Mouse (Mus musculus) midbrain, embryonic 12.5 days (tissue): ENCODE results near the gene Cacna2d2. TPM values are rescaled to one million over a fixed set of nuclear protein-coding genes. Genes with fewer than 3 reads are reported as not detected.

ENCODE experiments used
- ATAC-seq: fragments of 200-750 bp; cut with Nextera tagmentation; 2 replicates; pipeline ENCODE4 v1.8.0; 2017; ENCODE audit warnings: low read depth, moderate TSS enrichment, moderate library complexity; ENCODE audit not compliant: low FRiP score
- H3K27ac ChIP-seq: fragments of 300-500 bp; sonication (generic); replicated peaks from 2 replicates; pipeline ENCODE4 v1.5.1; 2016; ENCODE audit warnings: mild to moderate bottlenecking
- H3K27me3 ChIP-seq: fragments of 300-500 bp; sonication (generic); 2 replicates; pipeline ENCODE4 v1.6.1; 2016; ENCODE audit warnings: mild to moderate bottlenecking
- H3K36me3 ChIP-seq: fragments of 300-500 bp; sonication (generic); 2 replicates; pipeline ENCODE4 v1.6.1; 2016
- H3K4me1 ChIP-seq: fragments of 300-500 bp; sonication (generic); 2 replicates; pipeline ENCODE4 v1.6.1; 2016
- H3K4me2 ChIP-seq: fragments of 300-500 bp; sonication (generic); replicated peaks from 2 replicates; pipeline ENCODE4 v1.6.1; 2016; ENCODE audit warnings: mild to moderate bottlenecking, moderate library complexity
- H3K4me3 ChIP-seq: fragments of 300-500 bp; sonication (generic); 2 replicates; pipeline ENCODE4 v1.5.1; 2016; ENCODE audit warnings: mild to moderate bottlenecking
- H3K9ac ChIP-seq: fragments of 300-500 bp; sonication (generic); replicated peaks from 2 replicates; pipeline ENCODE4 v1.6.1; 2016; ENCODE audit warnings: mild to moderate bottlenecking, moderate library complexity
- H3K9me3 ChIP-seq: fragments of 300-500 bp; sonication (generic); 2 replicates; pipeline ENCODE4 v1.6.1; 2016; ENCODE audit warnings: mild to moderate bottlenecking
- WGBS: fragments of 180-500 bp; shearing (Covaris S2); methylation state at CpG from one replicate; pipeline ENCODE4 v1.1.7; 2016; 5-methylcytosine and 5-hydroxymethylcytosine counted together
- polyA plus RNA-seq: library from polyadenylated mRNA; unstranded; fragments of >200 nt; fragmentation: Nextera tagmentation; extraction: Ambion mirVana; gene quantifications from 2 replicates; pipeline ENCODE4 v1.2.1, GENCODE M21; 2016

Cacna2d2 gene
- polyA plus RNA-seq, 1 experiment from 2014 or later: 4.1 TPM

- H3K9me3 ChIP-seq: no peaks in the 10 kb centered on the region
- H3K27ac ChIP-seq: no peak overlapping the region
- ATAC-seq: no peak
- H3K27me3 ChIP-seq: peaks cover 5% of the 10 kb centered on the region
- H3K9ac ChIP-seq: peak overlapping the region; percentile 73; the same call in 1 of the 2 replicates
- H3K4me1 ChIP-seq: peaks cover 39% of the 10 kb centered on the region
- H3K36me3 ChIP-seq: peaks cover 48% of the 10 kb centered on the region
- H3K4me3 ChIP-seq: peak overlapping the region; percentile 66
- H3K4me2 ChIP-seq: peak overlapping the region; percentile 91
- 40% methylated on average over 8 of the region's 8 CpGs for WGBS
These were observed 143.3 kb downstream of the Cacna2d2 start for GRCm38 (mm10) chr9:107542721-107543120.

DNA sequence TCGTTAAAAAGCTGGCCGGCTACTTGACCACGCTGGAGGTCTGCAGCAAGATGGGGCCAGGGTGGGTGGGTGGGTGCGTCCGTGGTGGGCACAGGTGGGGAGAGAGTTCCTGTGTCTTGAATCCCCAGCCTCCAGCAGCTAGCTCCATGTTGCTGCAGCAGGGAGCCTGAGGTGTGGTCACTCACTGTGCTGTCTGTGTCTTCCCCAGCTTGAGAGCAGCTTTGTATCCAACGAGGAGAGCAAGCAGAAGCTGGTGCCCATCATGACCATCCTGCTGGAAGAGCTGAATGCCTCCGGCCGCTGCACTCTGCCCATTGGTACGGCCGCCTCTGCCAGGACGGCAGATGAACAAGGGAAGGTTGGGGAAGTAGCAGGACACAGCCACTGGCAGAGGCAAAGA lies 143.9 kb downstream of the Cacna2d2 start:
- no peak for ATAC-seq
- no peak overlapping the region for H3K4me3 ChIP-seq
- H3K27ac ChIP-seq: no peak overlapping the region
- H3K9ac ChIP-seq: no peak overlapping the region; the same call in 1 of the 2 replicates
- H3K9me3 ChIP-seq: no peaks in the 10 kb centered on the region
- WGBS: 91% methylated on average over 11 of the region's 11 CpGs
- peaks cover 40% of the 10 kb centered on the region for H3K4me1 ChIP-seq
- H3K27me3 ChIP-seq: peaks cover 10% of the 10 kb centered on the region
- H3K4me2 ChIP-seq: no peak overlapping the region
- peaks cover 42% of the 10 kb centered on the region for H3K36me3 ChIP-seq

DNA sequence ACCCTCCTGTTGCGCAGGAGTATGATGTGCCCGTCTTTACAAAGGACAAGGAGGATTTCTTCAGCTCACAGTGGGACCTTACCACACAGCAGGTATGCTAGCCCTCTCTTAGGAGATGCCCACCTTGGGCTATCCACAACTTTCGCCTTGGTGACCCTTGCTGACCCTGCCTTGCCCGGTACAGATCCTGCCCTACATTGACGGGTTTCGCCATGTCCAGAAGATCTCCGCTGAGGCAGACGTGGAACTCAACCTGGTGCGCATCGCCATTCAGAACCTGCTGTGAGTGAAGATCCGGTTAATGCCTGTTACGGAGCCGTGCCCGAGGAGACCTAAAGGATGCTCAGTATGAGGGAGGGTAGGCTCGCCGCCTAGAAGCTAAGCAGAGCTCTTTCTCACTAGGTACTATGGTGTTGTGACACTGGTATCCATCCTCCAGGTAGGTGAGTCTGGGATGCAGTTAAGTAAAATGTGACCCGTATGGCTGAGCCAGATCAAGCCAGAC lies 144.8 kb downstream of the Cacna2d2 start:
- H3K4me1 ChIP-seq: peaks cover 40% of the 10 kb centered on the region
- H3K9ac ChIP-seq: no peak overlapping the region
- H3K4me2 ChIP-seq: no peak overlapping the region
- no peak overlapping the region for H3K27ac ChIP-seq
- no peak for ATAC-seq
- 95% methylated on average over 17 of the region's 17 CpGs for WGBS
- no peaks in the 10 kb centered on the region for H3K9me3 ChIP-seq
- no peak overlapping the region for H3K4me3 ChIP-seq
- peaks cover 33% of the 10 kb centered on the region for H3K36me3 ChIP-seq
- peaks cover 20% of the 10 kb centered on the region for H3K27me3 ChIP-seq

DNA sequence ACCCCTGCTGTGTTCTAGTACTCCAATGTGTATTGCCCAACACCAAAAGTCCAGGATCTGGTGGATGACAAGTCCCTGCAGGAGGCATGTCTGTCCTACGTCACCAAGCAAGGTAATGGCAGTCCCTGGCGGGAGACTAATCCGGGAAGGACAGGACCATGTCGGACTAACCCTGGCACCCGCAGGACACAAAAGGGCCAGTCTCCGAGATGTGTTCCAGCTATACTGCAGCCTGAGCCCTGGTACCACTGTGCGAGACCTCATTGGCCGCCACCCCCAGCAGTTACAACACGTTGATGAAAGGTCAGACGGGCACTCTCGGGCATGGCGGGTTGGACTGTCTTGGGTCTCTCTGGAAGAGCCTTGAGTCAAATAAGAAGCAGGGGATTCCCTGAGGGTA lies 145.3 kb downstream of the Cacna2d2 start:
- Histone ChIP-seq H3K4me1 (peaks cover 40% of the 10 kb centered on the region), H3K9ac (no peak overlapping the region), H3K27me3 (peaks cover 25% of the 10 kb centered on the region), H3K9me3 (no peaks in the 10 kb centered on the region), H3K4me3 (no peak overlapping the region), H3K36me3 (peaks cover 28% of the 10 kb centered on the region), H3K4me2 (no peak overlapping the region), H3K27ac (no peak overlapping the region)
- 95% methylated on average over 12 of the region's 12 CpGs for WGBS
- ATAC-seq: no peak

DNA sequence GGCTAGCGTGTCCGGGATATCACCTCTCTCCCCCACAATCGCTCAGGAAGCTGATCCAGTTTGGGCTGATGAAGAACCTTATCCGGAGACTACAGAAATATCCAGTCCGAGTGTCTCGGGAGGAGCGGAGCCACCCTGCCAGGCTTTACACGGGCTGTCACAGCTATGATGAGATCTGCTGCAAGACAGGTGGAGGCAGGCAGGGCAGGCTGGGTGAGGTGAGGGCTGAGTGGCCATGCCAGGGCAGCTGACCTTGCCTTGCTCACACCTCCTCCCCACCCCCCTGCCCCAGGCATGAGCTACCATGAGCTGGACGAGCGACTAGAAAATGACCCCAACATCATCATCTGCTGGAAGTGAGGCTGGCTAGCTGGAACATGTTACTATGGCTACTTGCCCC lies 145.8 kb downstream of the Cacna2d2 start:
- Histone ChIP-seq H3K9me3 (no peaks in the 10 kb centered on the region), H3K27me3 (peaks cover 29% of the 10 kb centered on the region), H3K36me3 (peaks cover 23% of the 10 kb centered on the region), H3K4me3 (no peak overlapping the region), H3K9ac (no peak overlapping the region), H3K4me1 (peaks cover 40% of the 10 kb centered on the region), H3K27ac (no peak overlapping the region), H3K4me2 (no peak overlapping the region)
- WGBS: 88% methylated on average over 10 of the region's 10 CpGs
- no peak for ATAC-seq

DNA sequence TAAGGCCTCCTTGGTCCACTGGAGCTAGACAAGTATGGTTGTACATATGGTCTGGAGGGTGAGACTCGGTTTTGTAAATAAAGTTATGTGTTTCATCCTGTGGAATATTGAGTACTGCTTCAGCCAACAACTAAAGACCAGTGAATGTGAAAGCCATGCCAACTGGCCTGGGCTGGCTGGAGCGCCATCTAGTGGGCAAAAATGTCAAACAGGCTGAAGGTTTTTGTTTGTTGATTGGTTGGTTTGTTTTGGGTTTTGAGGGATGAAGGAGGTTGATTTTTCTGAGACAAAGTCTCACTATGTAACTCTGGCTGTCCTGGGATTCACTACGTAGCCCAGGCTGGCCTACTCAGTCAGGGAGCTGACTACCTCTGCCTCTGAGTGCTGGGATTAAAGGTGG lies 146.2 kb downstream of the Cacna2d2 start:
- Histone ChIP-seq H3K4me2 (no peak overlapping the region), H3K9ac (no peak overlapping the region), H3K9me3 (no peaks in the 10 kb centered on the region), H3K36me3 (peaks cover 22% of the 10 kb centered on the region), H3K4me1 (peaks cover 39% of the 10 kb centered on the region), H3K27ac (no peak overlapping the region), H3K27me3 (peaks cover 33% of the 10 kb centered on the region), H3K4me3 (no peak overlapping the region)
- 12% methylated on average over 3 of the region's 3 CpGs for whole genome bisulfite sequencing
- ATAC-seq: no peak

- ATAC-seq: peak; percentile 70
- H3K36me3 ChIP-seq: peaks cover 22% of the 10 kb centered on the region
- peak within 1 kb of the TSS; percentile 47 for H3K4me2 ChIP-seq
- H3K27me3 ChIP-seq: peaks cover 48% of the 10 kb centered on the region
- 3% methylated on average over 20 of the region's 20 CpGs for WGBS
- H3K27ac ChIP-seq: peak within 1 kb of the TSS; percentile 35; the same call in 1 of the 2 replicates
- peaks cover 44% of the 10 kb centered on the region for H3K4me1 ChIP-seq
- H3K4me3 ChIP-seq: peak within 1 kb of the TSS; percentile 22; the same call in 1 of the 2 replicates
- peak within 1 kb of the TSS; percentile 41; the same call in 1 of the 2 replicates for H3K9ac ChIP-seq
- H3K9me3 ChIP-seq: no peaks in the 10 kb centered on the region
These were observed 147.6 kb downstream of the Cacna2d2 start, which contains the start of gene Zmynd10 for GRCm38 (mm10) chr9:107547026-107547425. Gene Zmynd10 (plus strand): TSS chr9:107547298.

- Histone ChIP-seq H3K27ac (no peak overlapping the region), H3K4me2 (no peak overlapping the region), H3K4me1 (peaks cover 44% of the 10 kb centered on the region), H3K36me3 (peaks cover 22% of the 10 kb centered on the region), H3K27me3 (peaks cover 57% of the 10 kb centered on the region), H3K4me3 (no peak overlapping the region), H3K9me3 (no peaks in the 10 kb centered on the region), H3K9ac (no peak overlapping the region)
- WGBS: 82% methylated on average over 5 of the region's 5 CpGs
- no peak for ATAC-seq
These were observed 148.5 kb downstream of the Cacna2d2 start for GRCm38 (mm10) chr9:107547957-107548356.

- ATAC-seq: no peak
- Histone ChIP-seq H3K27me3 (peaks cover 64% of the 10 kb centered on the region), H3K4me1 (peaks cover 50% of the 10 kb centered on the region), H3K4me2 (no peak overlapping the region), H3K9me3 (no peaks in the 10 kb centered on the region), H3K36me3 (peaks cover 16% of the 10 kb centered on the region), H3K27ac (no peak overlapping the region), H3K9ac (no peak overlapping the region), H3K4me3 (no peak overlapping the region)
- 93% methylated on average over 10 of the region's 10 CpGs for WGBS
These were observed 149.4 kb downstream of the Cacna2d2 start for GRCm38 (mm10) chr9:107548820-107549219.

GRCm38 (mm10) chr9:107549297-107550074 lies 150.1 kb downstream of the Cacna2d2 start:
- peaks cover 9% of the 10 kb centered on the region for H3K36me3 ChIP-seq
- H3K4me2 ChIP-seq: no peak overlapping the region
- ATAC-seq: no peak
- H3K4me3 ChIP-seq: no peak overlapping the region
- H3K27me3 ChIP-seq: peaks cover 64% of the 10 kb centered on the region
- H3K9me3 ChIP-seq: no peaks in the 10 kb centered on the region
- peaks cover 51% of the 10 kb centered on the region for H3K4me1 ChIP-seq
- H3K9ac ChIP-seq: no peak overlapping the region
- WGBS: 87% methylated on average over 20 of the region's 20 CpGs
- H3K27ac ChIP-seq: no peak overlapping the region

DNA sequence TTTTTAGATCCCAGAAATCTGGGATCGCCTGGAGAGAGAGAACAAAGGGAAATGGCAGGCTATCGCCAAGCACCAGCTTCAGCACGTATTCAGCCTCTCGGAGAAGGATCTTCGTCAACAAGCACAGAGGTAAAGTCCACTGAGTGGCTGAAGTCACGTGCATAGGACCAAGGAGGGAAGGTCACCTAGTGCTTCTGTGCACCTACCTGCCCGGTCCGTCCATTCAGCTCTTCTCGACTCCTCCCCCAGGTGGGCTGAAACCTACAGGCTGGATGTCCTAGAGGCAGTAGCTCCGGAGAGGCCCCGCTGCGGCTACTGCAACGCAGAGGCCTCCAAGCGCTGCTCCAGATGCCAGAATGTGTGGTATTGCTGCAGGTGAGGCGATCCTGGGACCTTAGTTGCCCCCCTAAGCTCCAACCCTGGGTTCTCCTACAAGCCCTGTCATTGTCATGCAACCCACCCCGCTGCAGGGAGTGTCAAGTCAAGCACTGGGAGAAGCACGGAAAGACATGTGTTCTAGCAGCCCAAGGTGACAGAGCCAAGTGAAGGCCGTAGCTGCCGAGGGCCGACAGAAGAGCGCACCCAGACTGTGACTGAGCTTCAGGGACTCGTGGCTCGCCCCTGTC lies 151.2 kb downstream of the Cacna2d2 start:
- Histone ChIP-seq H3K27ac (no peak overlapping the region), H3K9ac (0 out of 2 replicates have a peak overlapping the region, but pooled peaks have one; percentile 54), H3K36me3 (no peaks in the 10 kb centered on the region), H3K4me3 (peak overlapping the region; percentile 36), H3K9me3 (no peaks in the 10 kb centered on the region), H3K4me1 (peaks cover 57% of the 10 kb centered on the region), H3K27me3 (peaks cover 64% of the 10 kb centered on the region), H3K4me2 (peak overlapping the region; percentile 58)
- ATAC-seq: no peak
- 25% methylated on average over 23 of the region's 23 CpGs for WGBS
